Mouse (Mus musculus): ENCODE data around the gene Tor4a. TPM values are rescaled to one million over a fixed set of nuclear protein-coding genes. Genes with fewer than 3 reads are reported as not detected.

Tor4a gene
- polyA plus RNA-seq, 1 experiment from 2014 or later = 6.5 TPM

- no peak for ATAC-seq (ENCODE audit: low read depth)
- H3K27ac ChIP-seq (ENCODE audit: low read length) = no peak overlapping the region
- no peak overlapping the region for H3K9ac ChIP-seq (ENCODE audit: low read depth, low read length)
- no peak overlapping the region for H3K4me2 ChIP-seq (ENCODE audit: low read depth, low read length)
- no peak overlapping the region for H3K4me3 ChIP-seq (ENCODE audit: low read depth, low read length)
- H3K36me3 ChIP-seq (ENCODE audit: control insufficient read depth, insufficient read depth) = peaks cover 20% of the 10 kb centered on the region
- no peaks in the 10 kb centered on the region for H3K9me3 ChIP-seq (replicated peaks; ENCODE audit: control insufficient read depth, low read length)
- peaks cover 39% of the 10 kb centered on the region for H3K4me1 ChIP-seq (ENCODE audit: control insufficient read depth, low read depth, low read length)
- H3K27me3 ChIP-seq (ENCODE audit: control insufficient read depth, insufficient read depth, low read depth, low read length) = no peaks in the 10 kb centered on the region
Observed at GRCm38 (mm10) chr2:25197946-25198345, 1.3 kb upstream of the Tor4a start.

DNA sequence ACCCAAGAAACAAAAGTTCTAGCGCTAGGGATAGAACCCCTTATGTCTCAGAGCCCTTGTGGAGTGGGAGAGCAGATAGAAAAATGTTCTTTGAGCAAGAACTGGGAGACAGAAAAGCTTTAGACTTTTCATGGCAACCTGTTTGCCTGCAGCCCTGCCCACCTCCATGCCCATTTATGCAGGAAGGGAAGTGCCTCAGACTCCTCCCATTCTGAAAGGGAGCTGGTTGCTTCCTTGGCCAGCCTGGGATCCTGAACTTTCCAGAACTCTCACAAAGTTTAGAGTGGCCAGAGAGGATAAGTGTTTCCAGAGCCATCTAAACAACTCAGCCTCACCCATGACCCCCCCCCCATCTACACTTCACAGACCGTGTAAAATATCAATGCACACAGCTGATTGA, 505 bp upstream of the Tor4a start:
- peak overlapping the region; percentile 54; the same call in 1 of the 2 replicates for H3K4me3 ChIP-seq (ENCODE audit: low read depth, low read length)
- peak overlapping the region; percentile 71; the same call in 1 of the 2 replicates for H3K4me2 ChIP-seq (ENCODE audit: low read depth, low read length)
- no peaks in the 10 kb centered on the region for H3K27me3 ChIP-seq (ENCODE audit: control insufficient read depth, insufficient read depth, low read depth, low read length)
- H3K36me3 ChIP-seq (ENCODE audit: control insufficient read depth, insufficient read depth) = peaks cover 13% of the 10 kb centered on the region
- no peaks in the 10 kb centered on the region for H3K9me3 ChIP-seq (replicated peaks; ENCODE audit: control insufficient read depth, low read length)
- 15% methylated on average over 2 of the region's 2 CpGs for WGBS (ENCODE audit: insufficient replicate concordance)
- H3K4me1 ChIP-seq (ENCODE audit: control insufficient read depth, low read depth, low read length) = peaks cover 40% of the 10 kb centered on the region
- no peak overlapping the region; the same call in 1 of the 2 replicates for H3K9ac ChIP-seq (ENCODE audit: low read depth, low read length)
- no peak for ATAC-seq (ENCODE audit: low read depth)
- H3K27ac ChIP-seq (ENCODE audit: low read length) = peak overlapping the region; percentile 79

GRCm38 (mm10) chr2:25195211-25196156, 1.2 kb downstream of the Tor4a start:
- ATAC-seq (ENCODE audit: low read depth) = peak; percentile 57
- WGBS (ENCODE audit: insufficient replicate concordance) = 7% methylated on average over 55 of the region's 55 CpGs
- H3K36me3 ChIP-seq (ENCODE audit: control insufficient read depth, insufficient read depth) = peaks cover 6% of the 10 kb centered on the region
- no peaks in the 10 kb centered on the region for H3K27me3 ChIP-seq (ENCODE audit: control insufficient read depth, insufficient read depth, low read depth, low read length)
- H3K4me1 ChIP-seq (ENCODE audit: control insufficient read depth, low read depth, low read length) = peaks cover 40% of the 10 kb centered on the region
- H3K4me3 ChIP-seq (ENCODE audit: low read depth, low read length) = peak overlapping the region; percentile 54
- H3K9me3 ChIP-seq (replicated peaks; ENCODE audit: control insufficient read depth, low read length) = no peaks in the 10 kb centered on the region
- peak overlapping the region; percentile 71 for H3K4me2 ChIP-seq (ENCODE audit: low read depth, low read length)
- H3K27ac ChIP-seq (ENCODE audit: low read length) = peak overlapping the region; percentile 79
- H3K9ac ChIP-seq (ENCODE audit: low read depth, low read length) = peak overlapping the region; percentile 61

- peaks cover 2% of the 10 kb centered on the region; the same call in 1 of the 2 replicates for H3K36me3 ChIP-seq (ENCODE audit: control insufficient read depth, insufficient read depth)
- H3K9me3 ChIP-seq (replicated peaks; ENCODE audit: control insufficient read depth, low read length) = no peaks in the 10 kb centered on the region
- peaks cover 40% of the 10 kb centered on the region for H3K4me1 ChIP-seq (ENCODE audit: control insufficient read depth, low read depth, low read length)
- peak overlapping the region; percentile 54 for H3K4me3 ChIP-seq (ENCODE audit: low read depth, low read length)
- peak overlapping the region; percentile 71 for H3K4me2 ChIP-seq (ENCODE audit: low read depth, low read length)
- 35% methylated on average over 17 of the region's 17 CpGs for WGBS (ENCODE audit: insufficient replicate concordance)
- H3K27ac ChIP-seq (ENCODE audit: low read length) = peak overlapping the region; percentile 52
- ATAC-seq (ENCODE audit: low read depth) = no peak
- H3K9ac ChIP-seq (ENCODE audit: low read depth, low read length) = peak overlapping the region; percentile 61; the same call in 1 of the 2 replicates
- no peaks in the 10 kb centered on the region for H3K27me3 ChIP-seq (ENCODE audit: control insufficient read depth, insufficient read depth, low read depth, low read length)
Observed at GRCm38 (mm10) chr2:25194486-25195171, 2.1 kb downstream of the Tor4a start.

- 0 out of 2 replicates have a peak overlapping the region, but pooled peaks have one; percentile 5 for H3K4me3 ChIP-seq (ENCODE audit: low read depth, low read length)
- peaks cover 2% of the 10 kb centered on the region; the same call in 1 of the 2 replicates for H3K36me3 ChIP-seq (ENCODE audit: control insufficient read depth, insufficient read depth)
- no peak for ATAC-seq (ENCODE audit: low read depth)
- H3K4me2 ChIP-seq (ENCODE audit: low read depth, low read length) = peak overlapping the region; percentile 71; the same call in 1 of the 2 replicates
- H3K27ac ChIP-seq (ENCODE audit: low read length) = peak overlapping the region; percentile 52
- no peaks in the 10 kb centered on the region for H3K27me3 ChIP-seq (ENCODE audit: control insufficient read depth, insufficient read depth, low read depth, low read length)
- no peak overlapping the region for H3K9ac ChIP-seq (ENCODE audit: low read depth, low read length)
- peaks cover 40% of the 10 kb centered on the region for H3K4me1 ChIP-seq (ENCODE audit: control insufficient read depth, low read depth, low read length)
- no peaks in the 10 kb centered on the region for H3K9me3 ChIP-seq (replicated peaks; ENCODE audit: control insufficient read depth, low read length)
- 27% methylated on average over 5 of the region's 5 CpGs for WGBS (ENCODE audit: insufficient replicate concordance)
Observed at GRCm38 (mm10) chr2:25194006-25194405, 2.7 kb downstream of the Tor4a start.

DNA sequence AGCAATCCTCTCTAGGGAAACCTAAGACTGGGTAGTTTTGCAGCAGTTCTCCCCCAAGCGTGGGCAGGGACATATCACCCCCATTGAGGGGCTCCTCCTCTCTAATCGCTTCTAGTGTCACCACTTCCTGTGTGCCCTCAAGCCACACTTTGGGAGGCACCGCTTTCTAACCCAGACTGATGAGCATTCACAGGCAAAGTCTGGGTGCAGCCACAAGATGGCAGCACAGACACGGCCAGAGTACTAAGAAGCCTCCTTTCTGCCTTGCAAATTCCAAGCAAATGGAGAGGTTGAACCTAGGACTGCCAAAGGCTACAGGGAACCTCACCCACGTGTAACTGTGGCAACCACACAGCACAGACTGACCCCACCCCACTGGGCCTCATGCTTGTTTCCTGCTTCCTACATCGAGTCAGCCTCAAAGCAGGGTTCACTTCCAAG, 3.3 kb downstream of the Tor4a start:
- Histone ChIP-seq H3K4me1 (ENCODE audit: control insufficient read depth, low read depth, low read length) (peaks cover 40% of the 10 kb centered on the region), H3K9me3 (replicated peaks; ENCODE audit: control insufficient read depth, low read length) (no peaks in the 10 kb centered on the region), H3K27me3 (ENCODE audit: control insufficient read depth, insufficient read depth, low read depth, low read length) (no peaks in the 10 kb centered on the region), H3K4me2 (ENCODE audit: low read depth, low read length) (peak overlapping the region; percentile 71; the same call in 1 of the 2 replicates), H3K27ac (ENCODE audit: low read length) (no peak overlapping the region; the same call in 1 of the 2 replicates), H3K9ac (ENCODE audit: low read depth, low read length) (no peak overlapping the region), H3K4me3 (ENCODE audit: low read depth, low read length) (no peak overlapping the region), H3K36me3 (ENCODE audit: control insufficient read depth, insufficient read depth) (peaks cover under 1% of the 10 kb centered on the region; the same call in 1 of the 2 replicates)
- 1% methylated on average over 6 of the region's 6 CpGs for WGBS (ENCODE audit: insufficient replicate concordance)
- ATAC-seq (ENCODE audit: low read depth) = peak; percentile 24

DNA sequence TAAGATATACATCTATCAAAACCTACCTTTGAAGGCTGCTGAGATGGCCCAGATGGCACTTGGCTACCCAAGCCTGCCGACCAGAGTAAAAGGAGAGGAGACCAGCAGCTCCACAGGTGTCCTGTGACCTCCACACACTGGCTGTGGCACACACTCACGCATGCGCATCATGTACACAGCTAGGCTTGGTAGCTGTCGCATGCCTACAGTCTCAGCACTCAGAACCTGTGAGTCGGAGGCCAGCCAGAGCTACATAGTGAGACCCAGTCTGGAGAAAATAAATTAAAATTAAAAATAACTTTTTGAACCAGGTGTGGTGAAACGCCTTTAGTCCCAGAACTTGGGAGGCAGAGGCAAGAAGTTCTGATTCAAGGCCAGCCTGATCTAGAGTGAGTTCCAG, 8.8 kb downstream of the Tor4a start:
- no peak overlapping the region for H3K4me3 ChIP-seq (ENCODE audit: low read depth, low read length)
- peaks cover 38% of the 10 kb centered on the region for H3K27me3 ChIP-seq (ENCODE audit: control insufficient read depth, insufficient read depth, low read depth, low read length)
- no peaks in the 10 kb centered on the region for H3K36me3 ChIP-seq (ENCODE audit: control insufficient read depth, insufficient read depth)
- H3K9ac ChIP-seq (ENCODE audit: low read depth, low read length) = no peak overlapping the region
- H3K9me3 ChIP-seq (replicated peaks; ENCODE audit: control insufficient read depth, low read length) = no peaks in the 10 kb centered on the region
- H3K4me2 ChIP-seq (ENCODE audit: low read depth, low read length) = no peak overlapping the region
- H3K4me1 ChIP-seq (ENCODE audit: control insufficient read depth, low read depth, low read length) = peaks cover 6% of the 10 kb centered on the region
- no peak for ATAC-seq (ENCODE audit: low read depth)
- WGBS (ENCODE audit: insufficient replicate concordance) = 70% methylated on average over 6 of the region's 6 CpGs
- H3K27ac ChIP-seq (ENCODE audit: low read length) = no peak overlapping the region

GRCm38 (mm10) chr2:25186575-25186930, 10.1 kb downstream of the Tor4a start:
- H3K9me3 ChIP-seq (replicated peaks; ENCODE audit: control insufficient read depth, low read length) = no peaks in the 10 kb centered on the region
- no peak overlapping the region for H3K4me3 ChIP-seq (ENCODE audit: low read depth, low read length)
- 33% methylated on average over 5 of the region's 5 CpGs for WGBS (ENCODE audit: insufficient replicate concordance)
- peaks cover 50% of the 10 kb centered on the region for H3K27me3 ChIP-seq (ENCODE audit: control insufficient read depth, insufficient read depth, low read depth, low read length)
- peaks cover 15% of the 10 kb centered on the region for H3K4me1 ChIP-seq (ENCODE audit: control insufficient read depth, low read depth, low read length)
- peak overlapping the region; percentile 83; the same call in 1 of the 2 replicates for H3K4me2 ChIP-seq (ENCODE audit: low read depth, low read length)
- H3K9ac ChIP-seq (ENCODE audit: low read depth, low read length) = no peak overlapping the region
- no peaks in the 10 kb centered on the region for H3K36me3 ChIP-seq (ENCODE audit: control insufficient read depth, insufficient read depth)
- no peak overlapping the region for H3K27ac ChIP-seq (ENCODE audit: low read length)
- ATAC-seq (ENCODE audit: low read depth) = no peak
